Mouse (Mus musculus): ENCODE results near the gene Cd248. TPM values are rescaled to one million over a fixed set of nuclear protein-coding genes. Genes with fewer than 3 reads are reported as not detected.

The Cd248 gene
- total and polyA plus RNA-seq, 2 experiments from 2014 or later = 15.7 to 22.0 TPM

GRCm38 (mm10) chr19:5032686-5033085, 35.2 kb upstream of the Cd248 start:
- Histone ChIP-seq H3K27me3 (ENCODE audit: insufficient read depth, low read length) (no peaks in the 10 kb centered on the region), H3K4me1 (ENCODE audit: insufficient read depth, low read length) (no peaks in the 10 kb centered on the region), H3K27ac (ENCODE audit: low read depth, low read length) (no peak overlapping the region), H3K4me3 (ENCODE audit: low read depth, low read length) (no peak overlapping the region), H3K36me3 (ENCODE audit: insufficient read depth, low read length) (peaks cover 29% of the 10 kb centered on the region), H3K9me3 (ENCODE audit: low read length) (no peaks in the 10 kb centered on the region), H3K4me2 (ENCODE audit: low read depth, low read length, poor library complexity, severe bottlenecking) (no peak overlapping the region), H3K9ac (replicated peaks; ENCODE audit: low read length, poor library complexity, severe bottlenecking) (no peak overlapping the region)
- no peak for TF ChIP-seq CTCF (IDR thresholded peaks at IDR 0.05)
- DNase-seq (ENCODE audit: low spot score) (no peak), ATAC-seq (ENCODE audit: low FRiP score) (no peak)
- 85% methylated on average over 3 of the region's 3 CpGs for WGBS

- DNase-seq (ENCODE audit: low spot score) (no peak), ATAC-seq (ENCODE audit: low FRiP score) (no peak)
- peaks cover 4% of the 10 kb centered on the region; the same call in 1 of the 2 replicates for H3K36me3 ChIP-seq (ENCODE audit: insufficient read depth, low read length)
- TF ChIP-seq CTCF (IDR thresholded peaks at IDR 0.05) = no peak
- no peak overlapping the region for H3K4me2 ChIP-seq (ENCODE audit: low read depth, low read length, poor library complexity, severe bottlenecking)
- H3K9me3 ChIP-seq (ENCODE audit: low read length) = no peaks in the 10 kb centered on the region
- peaks cover 11% of the 10 kb centered on the region for H3K4me1 ChIP-seq (ENCODE audit: insufficient read depth, low read length)
- 75% methylated on average over 4 of the region's 4 CpGs for WGBS
- H3K4me3 ChIP-seq (ENCODE audit: low read depth, low read length) = no peak overlapping the region
- H3K27me3 ChIP-seq (ENCODE audit: insufficient read depth, low read length) = no peaks in the 10 kb centered on the region
- H3K9ac ChIP-seq (replicated peaks; ENCODE audit: low read length, poor library complexity, severe bottlenecking) = no peak overlapping the region
- H3K27ac ChIP-seq (ENCODE audit: low read depth, low read length) = no peak overlapping the region
Observed at GRCm38 (mm10) chr19:5036577-5036976, 31.3 kb upstream of the Cd248 start.

GRCm38 (mm10) chr19:5037678-5038571, 30.0 kb upstream of the Cd248 start:
- Histone ChIP-seq H3K4me3 (ENCODE audit: low read depth, low read length) (peak overlapping the region; percentile 82), H3K9me3 (ENCODE audit: low read length) (no peaks in the 10 kb centered on the region), H3K4me1 (ENCODE audit: insufficient read depth, low read length) (peaks cover 15% of the 10 kb centered on the region), H3K27ac (ENCODE audit: low read depth, low read length) (peak overlapping the region; percentile 82), H3K4me2 (ENCODE audit: low read depth, low read length, poor library complexity, severe bottlenecking) (peak overlapping the region; percentile 96), H3K27me3 (ENCODE audit: insufficient read depth, low read length) (no peaks in the 10 kb centered on the region), H3K9ac (replicated peaks; ENCODE audit: low read length, poor library complexity, severe bottlenecking) (peak overlapping the region; percentile 71), H3K36me3 (ENCODE audit: insufficient read depth, low read length) (peaks cover 5% of the 10 kb centered on the region)
- ATAC-seq (ENCODE audit: low FRiP score) = peak; percentile 48; the same call in 1 of the 2 replicates
- WGBS = 5% methylated on average over 32 of the region's 32 CpGs
- 0 out of 2 replicates have a peak, but pooled peaks have one; percentile 7 for TF ChIP-seq CTCF (IDR thresholded peaks at IDR 0.05)
- peak; percentile 86 for DNase-seq (ENCODE audit: low spot score)

GRCm38 (mm10) chr19:5038709-5039156, 29.1 kb upstream of the Cd248 start, which contains the start of the genes B4gat1 and AC124502.3:
B4gat1 (plus strand) TSS chr19:5038826.
AC124502.3 (plus strand) TSS chr19:5038891.
- DNase-seq (ENCODE audit: low spot score) = peak; percentile 97
- ATAC-seq (ENCODE audit: low FRiP score) = peak; percentile 92
- TF ChIP-seq CTCF (IDR thresholded peaks at IDR 0.05) = peak; percentile 69
- H3K4me2 ChIP-seq (ENCODE audit: low read depth, low read length, poor library complexity, severe bottlenecking) = peak within 1 kb of the TSS; percentile 96
- H3K4me1 ChIP-seq (ENCODE audit: insufficient read depth, low read length) = peaks cover 15% of the 10 kb centered on the region
- under 1% methylated on average over 31 of the region's 44 CpGs for WGBS
- no peaks in the 10 kb centered on the region for H3K9me3 ChIP-seq (ENCODE audit: low read length)
- peaks cover 9% of the 10 kb centered on the region for H3K36me3 ChIP-seq (ENCODE audit: insufficient read depth, low read length)
- peak within 1 kb of the TSS; percentile 82 for H3K27ac ChIP-seq (ENCODE audit: low read depth, low read length)
- peak within 1 kb of the TSS; percentile 71 for H3K9ac ChIP-seq (replicated peaks; ENCODE audit: low read length, poor library complexity, severe bottlenecking)
- H3K4me3 ChIP-seq (ENCODE audit: low read depth, low read length) = peak within 1 kb of the TSS; percentile 82
- no peaks in the 10 kb centered on the region for H3K27me3 ChIP-seq (ENCODE audit: insufficient read depth, low read length)

GRCm38 (mm10) chr19:5039301-5040114, 28.4 kb upstream of the Cd248 start:
- ATAC-seq (ENCODE audit: low FRiP score) (peak; percentile 55; the same call in 1 of the 2 replicates), DNase-seq (ENCODE audit: low spot score) (peak; percentile 16)
- no peaks in the 10 kb centered on the region for H3K9me3 ChIP-seq (ENCODE audit: low read length)
- H3K4me2 ChIP-seq (ENCODE audit: low read depth, low read length, poor library complexity, severe bottlenecking) = peak overlapping the region; percentile 96
- H3K4me3 ChIP-seq (ENCODE audit: low read depth, low read length) = peak overlapping the region; percentile 82
- H3K36me3 ChIP-seq (ENCODE audit: insufficient read depth, low read length) = peaks cover 9% of the 10 kb centered on the region
- H3K27ac ChIP-seq (ENCODE audit: low read depth, low read length) = peak overlapping the region; percentile 82
- no peaks in the 10 kb centered on the region for H3K27me3 ChIP-seq (ENCODE audit: insufficient read depth, low read length)
- TF ChIP-seq CTCF (IDR thresholded peaks at IDR 0.05) = no peak
- H3K4me1 ChIP-seq (ENCODE audit: insufficient read depth, low read length) = peaks cover 15% of the 10 kb centered on the region
- peak overlapping the region; percentile 71 for H3K9ac ChIP-seq (replicated peaks; ENCODE audit: low read length, poor library complexity, severe bottlenecking)
- WGBS = 10% methylated on average over 41 of the region's 41 CpGs
